Mouse (Mus musculus) granulocyte monocyte progenitor cell, adult 5-6 weeks (primary cell): Measurements from ENCODE around the gene Cox19. TPM values are rescaled to one million over a fixed set of nuclear protein-coding genes. Genes with fewer than 3 reads are reported as not detected.

Experiments
- ATAC-seq: replicated peaks from 2 replicates; pipeline ENCODE4 v1.8.0; 2016; ENCODE audit warnings: mild to moderate bottlenecking, moderate TSS enrichment, inconsistent platforms; ENCODE audit not compliant: poor library complexity, severe bottlenecking
- total RNA-seq, 2 experiments: library from RNA; stranded (forward) in 1 of 2; stranded (reverse) in 1 of 2; fragments of 200-712, 200-1000 nt in 1 of 2; fragments of >200 nt in 1 of 2; fragmentation: Nextera tagmentation in 1 of 2; gene quantifications; 2 replicates each; pipeline ENCODE4 v1.2.3; 2014 to 2017

Cox19 gene
- total RNA-seq, 2 experiments from 2014 or later: 31.4 to 60.1 TPM

GRCm38 (mm10) chr5:139310477-139310876 lies 40.7 kb downstream of the Cox19 start:
- ATAC-seq: no peak

- peak; percentile 55 for ATAC-seq
These were observed 41.3 kb downstream of the Cox19 start for GRCm38 (mm10) chr5:139309946-139310345.

GRCm38 (mm10) chr5:139303646-139304061 lies 47.6 kb downstream of the Cox19 start:
- no peak for ATAC-seq

- no peak for ATAC-seq
These were observed 49.1 kb downstream of the Cox19 start for GRCm38 (mm10) chr5:139302101-139302500.

GRCm38 (mm10) chr5:139297745-139298144 lies 53.5 kb downstream of the Cox19 start:
- no peak for ATAC-seq

- no peak for ATAC-seq
These were observed 54.1 kb downstream of the Cox19 start for GRCm38 (mm10) chr5:139297092-139297491.

- peak; percentile 52 for ATAC-seq
These were observed 57.1 kb downstream of the Cox19 start for GRCm38 (mm10) chr5:139294089-139294488.

- ATAC-seq: no peak
These were observed 59.2 kb downstream of the Cox19 start for GRCm38 (mm10) chr5:139291811-139292560.

- ATAC-seq: no peak
These were observed 60.6 kb downstream of the Cox19 start for GRCm38 (mm10) chr5:139290467-139291259.

GRCm38 (mm10) chr5:139288591-139288990 lies 62.6 kb downstream of the Cox19 start:
- no peak for ATAC-seq

- no peak for ATAC-seq
These were observed 63.4 kb downstream of the Cox19 start for GRCm38 (mm10) chr5:139287787-139288186.

GRCm38 (mm10) chr5:139287099-139287498 lies 64.1 kb downstream of the Cox19 start:
- ATAC-seq: peak; percentile 75

Other genes starting within 250 kb of the Cox19 start
- 1.4 TPM in 1 of 2 replicates, not detected in the other for gene Prkar1b, start 201.4 kb downstream of the Cox19 start, total RNA-seq (2014; fragmentation: Nextera tagmentation)
- 0.10 and 0.17 TPM in 2 replicates for gene Prkar1b, start 201.4 kb downstream of the Cox19 start, total RNA-seq (2017)
- gene Dnaaf5, start 201.2 kb downstream of the Cox19 start, total RNA-seq (2014; fragmentation: Nextera tagmentation): 8.3 and 9.8 TPM in 2 replicates
- gene Dnaaf5, start 201.2 kb downstream of the Cox19 start, total RNA-seq (2017): 7.8 TPM in 2 replicates
- 33.4 and 43.0 TPM in 2 replicates for gene Sun1, start 150.8 kb downstream of the Cox19 start, total RNA-seq (2014; fragmentation: Nextera tagmentation)
- 23.3 and 33.9 TPM in 2 replicates for gene Sun1, start 150.8 kb downstream of the Cox19 start, total RNA-seq (2017)
- 43.8 and 51.8 TPM in 2 replicates for gene Get4, start 99.1 kb downstream of the Cox19 start, total RNA-seq (2014; fragmentation: Nextera tagmentation)
- 17.9 and 30.5 TPM in 2 replicates for gene Get4, start 99.1 kb downstream of the Cox19 start, total RNA-seq (2017)
- gene Adap1, start 25.8 kb downstream of the Cox19 start, total RNA-seq (2014; fragmentation: Nextera tagmentation): 46.5 and 63.5 TPM in 2 replicates
- 39.4 and 53.9 TPM in 2 replicates for gene Adap1, start 25.8 kb downstream of the Cox19 start, total RNA-seq (2017)
- not detected in 2 replicates for gene Cyp2w1, start 1.2 kb upstream of the Cox19 start, total RNA-seq (2014; fragmentation: Nextera tagmentation)
- gene Cyp2w1, start 1.2 kb upstream of the Cox19 start, total RNA-seq (2017): not detected in 2 replicates
- gene Gpr146, start 26.3 kb upstream of the Cox19 start, total RNA-seq (2014; fragmentation: Nextera tagmentation): 5.0 and 7.3 TPM in 2 replicates
- 4.0 and 5.4 TPM in 2 replicates for gene Gpr146, start 26.3 kb upstream of the Cox19 start, total RNA-seq (2017)
- 0.53 and 5.8 TPM in 2 replicates for gene C130050O18Rik, start 53.9 kb upstream of the Cox19 start, total RNA-seq (2014; fragmentation: Nextera tagmentation)
- gene C130050O18Rik, start 53.9 kb upstream of the Cox19 start, total RNA-seq (2017): 1.4 and 3.6 TPM in 2 replicates
- gene Gper1, start 71.7 kb upstream of the Cox19 start, total RNA-seq (2014; fragmentation: Nextera tagmentation): not detected in 2 replicates
- not detected in 2 replicates for gene Gper1, start 71.7 kb upstream of the Cox19 start, total RNA-seq (2017)
- 25.0 and 44.6 TPM in 2 replicates for gene 3110082I17Rik, start 109.1 kb upstream of the Cox19 start, total RNA-seq (2014; fragmentation: Nextera tagmentation)
- gene 3110082I17Rik, start 109.1 kb upstream of the Cox19 start, total RNA-seq (2017): 52.1 and 54.1 TPM in 2 replicates
- 7.8 and 14.9 TPM in 2 replicates for gene Zfand2a, start 133.1 kb upstream of the Cox19 start, total RNA-seq (2014; fragmentation: Nextera tagmentation)
- 13.0 and 20.6 TPM in 2 replicates for gene Zfand2a, start 133.1 kb upstream of the Cox19 start, total RNA-seq (2017)
- not detected in 2 replicates for gene Uncx, start 192.1 kb upstream of the Cox19 start, total RNA-seq (2014; fragmentation: Nextera tagmentation)
- not detected in 2 replicates for gene Uncx, start 192.1 kb upstream of the Cox19 start, total RNA-seq (2017)